Mouse (Mus musculus): Measurements from ENCODE around the gene Vmn2r80. TPM values are rescaled to one million over a fixed set of nuclear protein-coding genes. Genes with fewer than 3 reads are reported as not detected.
"Not testable (repeated sequence)": the region's sequence is repeated elsewhere in the genome, so short reads cannot be mapped to it uniquely, and the experiment has no call there.

Vmn2r80 gene
- polyA plus RNA-seq (2012; rRNA removed), result not detected in 2 replicates

DNA sequence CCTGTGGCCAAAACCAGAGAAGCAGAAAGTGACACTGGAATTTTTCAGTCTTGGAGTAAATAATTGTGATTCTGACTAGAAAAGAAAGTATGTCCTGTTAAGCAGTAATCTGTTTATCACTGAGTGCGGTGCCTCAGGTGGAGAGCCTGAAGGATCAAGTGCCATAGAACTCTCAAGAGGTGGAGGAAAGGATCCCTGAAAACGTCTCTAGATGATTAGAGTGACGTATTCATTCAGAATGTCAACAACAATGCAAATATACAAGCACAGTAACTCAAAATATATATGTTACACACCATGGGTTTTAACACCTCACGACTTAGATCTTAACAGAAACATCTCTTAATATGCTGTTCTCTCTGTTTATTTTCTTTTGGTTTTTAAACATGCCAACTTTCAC is at the start of gene Vmn2r80:
Gene Vmn2r80 (plus strand): TSS at position 301 of the 400 bp plus-strand sequence.
- DNase-seq (ENCODE audit: extremely low spot score in 1 of 2, low spot score in 1 of 2), result not testable (repeated sequence)

DNA sequence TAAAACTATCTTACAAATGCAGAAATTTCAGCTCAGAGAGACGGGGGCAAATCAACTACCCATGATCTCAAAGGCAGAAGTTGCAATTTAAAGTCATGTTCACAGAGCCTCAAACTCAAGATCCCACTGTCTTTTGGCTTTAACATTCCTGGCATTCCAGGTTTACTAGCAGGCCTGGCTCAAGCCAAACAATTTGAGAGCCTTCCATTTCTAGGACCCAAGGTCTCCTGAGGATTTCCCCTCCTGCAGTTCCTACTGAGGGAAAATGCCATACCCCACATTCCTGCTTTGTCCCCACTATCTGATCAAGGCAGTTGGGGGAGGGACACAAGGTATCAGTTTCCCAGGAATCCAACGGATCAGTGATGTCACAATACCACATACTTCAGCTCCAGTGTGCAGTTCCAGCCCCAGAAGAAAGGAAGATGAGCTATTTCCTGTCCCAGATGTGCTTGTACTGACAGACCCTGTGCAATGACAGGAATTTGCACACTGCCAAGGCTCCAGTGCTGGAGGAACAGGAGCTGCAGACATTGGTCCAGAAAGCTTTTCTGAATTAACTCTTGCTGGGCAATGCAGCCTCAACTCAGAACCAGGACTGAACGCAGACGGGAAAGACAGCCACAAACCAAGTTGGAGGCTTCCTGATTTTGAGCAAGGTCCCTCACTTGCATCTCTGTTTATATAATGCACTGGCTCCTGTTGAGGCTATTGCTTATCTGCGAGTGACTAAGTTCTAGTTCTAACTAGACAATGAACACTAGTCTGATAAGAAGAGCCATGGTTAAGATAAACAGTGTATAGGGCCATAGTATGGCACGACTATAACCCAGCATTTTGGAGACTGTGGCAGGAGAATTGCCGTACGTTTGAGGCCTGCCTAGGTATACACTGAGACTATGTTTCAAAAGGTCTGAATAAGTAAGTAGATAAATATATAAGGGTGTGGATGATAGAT is 42.0 kb upstream of the Vmn2r80 start:
- no peak for DNase-seq (ENCODE audit: extremely low spot score in 1 of 2, low spot score in 1 of 2)

DNA sequence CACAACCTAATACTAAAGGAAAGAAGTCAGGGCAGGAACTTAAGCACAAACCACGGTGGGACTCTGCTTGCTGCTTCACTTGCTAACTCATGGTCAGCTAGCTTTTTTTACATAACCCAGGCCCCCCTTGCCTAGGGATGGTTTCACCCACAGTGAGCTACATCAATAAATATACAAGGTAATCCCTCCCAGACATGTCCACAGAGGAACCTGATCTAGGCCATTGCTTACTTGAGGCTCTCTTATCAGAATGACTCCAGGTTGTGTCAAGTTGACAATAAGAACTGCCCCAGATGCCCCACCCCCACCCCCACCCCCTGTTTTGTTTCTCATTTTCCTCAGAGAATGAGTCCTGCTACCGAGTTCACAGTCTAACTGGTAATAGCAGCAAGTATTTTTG is 41.0 kb upstream of the Vmn2r80 start:
- no peak for DNase-seq (ENCODE audit: extremely low spot score in 1 of 2, low spot score in 1 of 2)

DNA sequence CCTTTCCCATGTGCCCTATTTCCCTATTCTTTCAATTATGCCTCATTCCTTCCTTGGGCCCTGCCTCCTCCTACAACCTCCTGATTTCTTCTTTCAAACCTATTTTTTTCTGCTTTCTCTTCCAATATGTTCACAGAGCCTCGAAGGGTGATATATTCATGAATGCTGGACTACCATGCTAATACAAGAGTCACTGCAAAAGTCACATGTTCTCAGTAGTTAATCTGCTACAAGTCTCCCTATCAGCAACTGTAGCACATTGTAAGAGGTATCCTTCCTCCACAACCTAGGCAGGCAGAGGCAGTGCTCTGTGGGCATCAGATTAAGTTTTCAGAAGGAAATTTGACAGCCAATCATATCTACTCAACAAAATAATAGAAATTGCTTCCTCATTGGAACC is 39.4 kb upstream of the Vmn2r80 start:
- no peak for DNase-seq (ENCODE audit: extremely low spot score in 1 of 2, low spot score in 1 of 2)

DNA sequence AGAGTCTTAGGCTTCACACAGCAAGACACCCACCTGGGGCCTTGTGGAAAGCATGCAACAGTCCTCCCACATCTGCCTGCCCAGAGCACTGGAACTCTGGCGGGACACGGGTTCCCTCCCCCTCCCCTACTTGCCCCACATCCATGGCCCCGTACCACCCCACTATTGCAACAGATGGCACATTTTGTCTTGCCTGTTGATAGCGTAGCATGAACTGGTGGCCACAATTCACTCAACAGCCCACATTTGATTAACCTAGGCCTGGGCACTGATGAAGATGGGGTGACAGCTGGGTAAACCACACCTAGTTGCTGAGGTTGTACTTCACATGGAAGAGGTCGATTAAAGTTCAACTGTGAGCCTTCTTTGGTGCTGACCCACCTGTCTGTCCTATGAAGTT is 38.1 kb upstream of the Vmn2r80 start:
- DNase-seq (ENCODE audit: extremely low spot score in 1 of 2, low spot score in 1 of 2), result no peak

DNA sequence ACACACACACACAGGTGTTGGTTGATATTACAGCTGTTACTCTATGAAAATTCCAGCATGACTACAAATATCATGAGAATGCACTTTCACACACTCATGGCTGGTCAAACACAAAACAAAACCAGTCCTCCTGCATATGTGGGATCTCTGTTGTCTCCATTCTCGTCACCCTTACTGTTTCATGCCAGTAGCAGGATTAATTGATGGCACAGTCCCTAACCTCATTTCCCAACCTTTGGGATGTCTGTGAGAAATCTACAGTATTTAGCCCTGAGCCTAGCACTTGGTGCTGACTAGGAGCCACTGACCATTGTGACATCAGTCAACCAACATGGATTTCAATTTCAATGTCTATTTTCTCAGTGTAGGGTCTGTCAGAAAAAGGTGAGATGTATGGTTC is 33.5 kb upstream of the Vmn2r80 start:
- DNase-seq (ENCODE audit: extremely low spot score in 1 of 2, low spot score in 1 of 2), result no peak

DNA sequence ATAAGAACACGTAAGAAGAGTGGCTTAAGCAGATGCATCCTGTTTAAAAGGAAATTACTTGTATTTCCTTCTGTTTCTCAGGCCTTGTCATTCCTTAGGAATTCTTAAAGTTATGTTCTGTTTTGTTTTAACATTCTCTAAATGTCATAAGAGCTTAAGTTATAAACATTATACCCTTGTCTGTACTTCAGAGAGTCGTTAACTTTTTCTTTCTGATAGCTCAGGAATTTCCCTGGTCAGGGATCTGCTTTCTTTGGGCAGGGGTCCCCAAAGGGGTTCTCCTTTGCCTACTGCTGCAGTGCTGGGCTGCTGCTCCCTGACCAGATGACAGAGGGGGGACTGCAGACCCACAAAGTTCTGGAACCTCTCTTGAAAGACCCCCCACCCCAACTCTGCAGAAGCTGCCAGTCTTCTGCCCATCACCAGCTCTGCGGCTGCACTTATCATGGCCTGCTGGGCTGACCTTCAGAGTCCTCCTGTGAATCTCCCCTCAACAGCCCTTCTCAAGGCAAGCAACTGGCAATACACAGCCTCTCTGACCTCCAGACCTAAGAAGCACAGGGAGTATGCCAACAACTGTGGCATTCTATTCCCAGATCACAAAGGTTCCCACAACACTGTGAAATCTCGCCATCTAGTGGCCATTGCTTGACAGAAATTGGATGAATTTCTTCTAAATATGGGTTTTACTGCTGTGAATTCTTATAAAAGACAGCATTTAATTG is 32.3 kb upstream of the Vmn2r80 start:
- DNase-seq (ENCODE audit: extremely low spot score in 1 of 2, low spot score in 1 of 2), result peak in 1 of 2 experiments; percentile 79

DNA sequence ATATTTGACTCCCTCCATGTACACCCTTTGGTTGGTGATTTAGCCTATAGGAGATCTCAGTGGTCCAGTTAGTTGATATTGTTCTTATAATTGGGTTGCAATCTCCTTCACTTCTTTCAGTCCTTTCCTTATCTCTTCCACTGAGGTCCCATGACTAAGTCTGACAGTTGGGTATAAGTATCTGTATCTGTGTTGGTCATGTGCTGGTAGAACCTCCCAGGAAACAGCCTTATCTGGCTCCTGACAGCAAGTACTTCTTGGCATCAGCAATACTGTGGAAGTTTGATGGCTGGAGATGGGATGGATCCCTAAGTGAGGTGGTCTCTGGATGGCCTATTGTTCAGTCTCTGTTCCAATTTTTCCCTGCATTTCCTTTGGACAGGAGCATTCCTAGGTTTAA is 3.0 kb downstream of the Vmn2r80 start:
- no peak for DNase-seq (ENCODE audit: extremely low spot score in 1 of 2, low spot score in 1 of 2)

DNA sequence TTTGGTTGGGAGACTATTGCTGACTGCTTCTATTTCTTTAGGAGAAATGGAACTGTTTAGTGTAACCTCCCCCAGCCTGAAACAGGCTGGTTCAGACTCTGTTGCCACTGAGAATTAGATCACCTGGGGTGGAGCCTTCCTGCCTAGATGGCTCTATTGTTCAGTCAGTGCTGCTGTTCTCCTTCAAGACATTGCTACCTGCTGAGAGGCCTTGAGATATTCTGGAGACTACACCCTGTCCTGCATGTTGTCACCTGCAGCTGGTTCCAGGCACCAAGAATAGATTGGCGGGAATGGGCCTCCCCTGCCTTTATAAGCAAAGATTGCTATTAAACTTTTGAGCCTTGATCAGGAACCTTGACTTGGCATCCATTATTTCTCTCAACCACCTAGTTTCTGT is 51.4 kb downstream of the Vmn2r80 start:
- not testable (repeated sequence) for DNase-seq (ENCODE audit: extremely low spot score in 1 of 2, low spot score in 1 of 2)

DNA sequence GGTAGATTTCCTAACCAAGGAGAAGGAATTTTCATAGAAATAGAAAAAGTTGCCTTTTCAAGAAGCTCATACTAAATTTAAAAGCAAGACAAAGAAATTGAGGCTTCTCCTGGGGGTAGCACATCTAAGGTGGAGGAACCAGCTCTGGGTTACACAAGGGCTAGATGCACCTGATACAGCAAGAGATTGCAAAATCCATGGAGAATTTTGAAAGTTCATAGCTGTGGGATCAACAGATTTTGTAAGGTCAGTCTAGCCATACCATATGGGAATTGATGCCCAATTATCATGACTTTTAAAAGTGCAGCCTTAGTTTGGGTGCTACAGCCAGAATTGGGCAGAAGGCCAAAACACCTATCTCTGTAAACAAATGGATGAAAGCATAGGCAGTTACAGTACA is 71.9 kb downstream of the Vmn2r80 start:
- DNase-seq (ENCODE audit: extremely low spot score in 1 of 2, low spot score in 1 of 2), result no peak

DNA sequence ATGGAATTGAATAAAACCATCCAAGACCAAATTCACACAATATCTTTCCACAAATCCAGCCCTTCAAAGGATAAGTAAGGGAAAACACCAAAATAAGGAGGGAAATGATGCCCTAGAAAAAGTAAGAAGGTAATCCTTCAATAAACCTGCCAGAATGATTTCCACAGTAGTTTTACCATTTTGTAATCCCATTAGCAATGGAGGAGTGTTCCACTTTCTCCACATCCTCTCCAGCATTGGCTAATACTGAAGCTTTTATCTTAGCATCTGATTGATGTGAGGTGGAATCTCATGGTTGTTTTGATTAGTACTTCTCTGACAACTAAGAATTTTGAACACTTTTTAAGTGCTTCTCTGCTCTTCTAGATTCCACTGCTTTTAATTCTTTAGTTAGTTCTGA is 73.0 kb downstream of the Vmn2r80 start:
- DNase-seq (ENCODE audit: extremely low spot score in 1 of 2, low spot score in 1 of 2), result no peak

DNA sequence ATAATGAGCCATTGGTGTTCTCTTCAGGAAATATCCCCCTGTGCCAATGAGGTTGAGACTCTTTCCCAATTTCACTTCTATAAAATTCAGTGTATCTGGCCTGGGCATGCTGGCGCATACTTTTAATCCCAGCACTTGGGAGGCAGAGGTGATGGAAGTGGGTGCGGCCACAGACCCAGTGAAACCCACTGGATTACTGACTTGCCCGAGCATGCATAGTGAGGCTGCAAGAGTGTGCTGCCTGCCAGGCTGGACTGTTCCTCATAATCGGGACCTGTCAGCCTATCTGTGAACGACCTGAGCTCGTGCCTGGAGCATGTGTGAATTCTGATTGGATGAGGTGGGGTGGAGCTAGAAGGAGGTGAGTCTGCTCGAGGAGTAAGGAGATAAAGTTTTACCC is 73.6 kb downstream of the Vmn2r80 start:
- no peak for DNase-seq (ENCODE audit: extremely low spot score in 1 of 2, low spot score in 1 of 2)

Other genes starting within 250 kb of the Vmn2r80 start
- 0.02 TPM in 1 of 2 replicates, not detected in the other for gene Olfr1354, start 235.6 kb upstream of the Vmn2r80 start, polyA plus RNA-seq (2012; rRNA removed)
- not detected in 2 replicates for gene Olfr8, start 198.1 kb upstream of the Vmn2r80 start, polyA plus RNA-seq (2012; rRNA removed)
- 0.06 TPM in 1 of 2 replicates, not detected in the other for gene Olfr1353, start 185.5 kb upstream of the Vmn2r80 start, polyA plus RNA-seq (2012; rRNA removed)
- 0.02 TPM in 1 of 2 replicates, not detected in the other for gene Olfr1352, start 167.7 kb upstream of the Vmn2r80 start, polyA plus RNA-seq (2012; rRNA removed)
- not detected in 2 replicates for gene Olfr1351, start 136.3 kb upstream of the Vmn2r80 start, polyA plus RNA-seq (2012; rRNA removed)
- not detected in 2 replicates for gene Olfr57, start 120.0 kb upstream of the Vmn2r80 start, polyA plus RNA-seq (2012; rRNA removed)
- 25.0 and 25.4 TPM in 2 replicates for gene 2610008E11Rik, start 51.2 kb upstream of the Vmn2r80 start, polyA plus RNA-seq (2012; rRNA removed)
- not detected in 2 replicates for gene Vmn2r81, start 98.9 kb downstream of the Vmn2r80 start, polyA plus RNA-seq (2012; rRNA removed)
- not detected in 2 replicates for gene Vmn2r82, start 207.8 kb downstream of the Vmn2r80 start, polyA plus RNA-seq (2012; rRNA removed)

Data from frontal cortex, adult 2 months (tissue).